Mouse (Mus musculus): ENCODE results near the gene Grwd1.
A peak's percentile ranks its signal among the peaks of the same experiment; 100 is the strongest.
"Not testable (repeated sequence)": the region's sequence is repeated elsewhere in the genome, so short reads cannot be mapped to it uniquely, and the experiment has no call there.

Grwd1 gene

DNA sequence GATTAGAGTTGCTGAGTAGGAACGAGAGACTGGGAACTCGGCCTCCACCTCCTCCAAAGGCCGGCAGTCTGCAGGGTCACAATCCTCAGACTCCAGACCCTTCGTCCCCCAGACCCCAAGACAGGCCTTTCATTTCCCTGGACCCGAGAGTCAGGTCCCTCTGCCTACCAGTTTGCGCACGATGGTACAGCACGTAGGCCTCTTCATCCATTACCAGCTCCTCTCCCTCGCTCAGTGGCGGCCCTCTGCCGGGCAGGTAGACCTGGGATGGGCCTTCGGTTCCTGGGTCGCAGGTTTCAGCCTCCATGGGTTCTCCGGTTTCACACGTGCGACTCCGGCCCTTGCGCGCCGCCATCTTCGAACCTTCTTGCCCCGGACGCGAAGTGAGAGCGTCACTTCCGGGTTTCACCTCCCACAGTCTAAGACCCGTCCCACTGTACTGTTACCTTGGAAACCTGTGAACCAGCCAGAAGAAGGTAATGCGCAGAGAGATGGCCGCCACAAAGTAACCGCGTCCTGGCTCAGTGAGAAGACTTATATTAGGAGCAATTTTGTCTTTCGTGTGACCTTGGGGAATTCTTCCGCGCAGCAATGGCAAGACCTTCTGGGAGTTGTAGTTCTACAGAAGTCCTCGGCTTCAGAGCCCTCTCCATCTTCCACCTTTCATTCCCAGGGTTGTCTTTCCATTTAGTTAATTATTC lies at the start of gene Grwd1:
Gene Grwd1, minus strand, starts transcription at position 518 of the 701 bp plus-strand sequence.
- DNase-seq (ENCODE audit: low spot score in 2 of 2) = peak; percentile 91 to 94

DNA sequence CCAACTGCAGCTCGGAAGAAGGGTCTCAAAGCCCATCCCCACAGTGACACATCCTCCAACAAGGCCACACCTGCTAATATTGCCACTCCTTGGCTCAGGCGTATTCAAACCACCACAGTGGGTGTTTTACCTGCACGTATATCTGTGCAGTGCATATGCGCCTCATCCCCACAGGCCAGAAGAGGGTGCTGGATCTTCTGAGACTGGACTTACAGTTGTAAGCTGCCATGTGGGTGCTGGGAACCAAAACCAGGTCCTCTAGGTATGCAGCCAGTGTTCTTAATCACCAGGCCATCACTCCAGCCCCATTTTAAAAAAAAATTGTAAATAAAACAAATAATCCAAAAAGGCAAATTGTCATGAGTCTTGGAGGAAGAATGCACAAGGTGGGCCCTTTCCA lies 49.8 kb upstream of the Grwd1 start:
- DNase-seq (ENCODE audit: low spot score in 2 of 2) = no peak

DNA sequence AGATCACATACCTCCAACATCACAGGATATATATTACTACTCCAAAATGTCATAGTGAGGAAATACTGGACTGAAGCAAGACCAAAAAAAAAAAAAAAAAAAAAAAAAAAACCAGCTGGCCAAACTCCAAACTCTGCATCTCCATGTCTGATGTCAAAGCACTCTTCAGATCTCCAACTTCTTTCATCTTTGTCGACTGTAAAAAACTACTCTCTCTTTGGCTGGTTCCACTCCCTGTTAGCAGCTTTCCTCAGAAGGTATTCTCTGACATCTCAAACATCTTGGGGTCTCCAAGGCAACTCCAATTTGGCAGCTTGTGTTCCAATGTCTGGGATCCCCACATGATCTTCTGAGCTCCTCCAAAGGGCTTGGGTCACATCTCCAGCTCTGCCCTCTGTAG lies 47.5 kb upstream of the Grwd1 start, which contains the start of gene Grin2d:
Gene Grin2d, minus strand, starts transcription at position 101 of the 400 bp plus-strand sequence.
- DNase-seq (ENCODE audit: low spot score in 2 of 2) = not testable (repeated sequence)

DNA sequence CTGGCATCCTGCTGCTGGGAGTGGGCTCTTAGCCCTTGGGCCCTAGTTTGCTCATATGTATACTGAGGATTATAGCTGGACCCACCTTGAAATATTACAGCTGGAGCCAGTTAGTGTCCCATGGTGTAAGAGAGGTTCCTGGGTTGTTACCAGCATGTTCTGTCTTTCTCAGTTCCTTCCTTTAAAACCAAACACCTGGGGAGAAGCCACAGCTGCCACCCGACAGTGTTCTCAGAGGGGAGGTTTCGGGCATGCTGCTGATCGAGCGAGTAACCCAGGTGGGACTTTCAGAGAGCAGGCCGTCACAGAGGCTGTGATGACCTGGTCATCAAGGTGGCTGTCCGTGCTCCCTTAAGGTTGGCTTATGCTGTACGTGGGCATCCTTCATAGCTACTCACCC lies 46.2 kb upstream of the Grwd1 start:
- no peak for DNase-seq (ENCODE audit: low spot score in 2 of 2)

DNA sequence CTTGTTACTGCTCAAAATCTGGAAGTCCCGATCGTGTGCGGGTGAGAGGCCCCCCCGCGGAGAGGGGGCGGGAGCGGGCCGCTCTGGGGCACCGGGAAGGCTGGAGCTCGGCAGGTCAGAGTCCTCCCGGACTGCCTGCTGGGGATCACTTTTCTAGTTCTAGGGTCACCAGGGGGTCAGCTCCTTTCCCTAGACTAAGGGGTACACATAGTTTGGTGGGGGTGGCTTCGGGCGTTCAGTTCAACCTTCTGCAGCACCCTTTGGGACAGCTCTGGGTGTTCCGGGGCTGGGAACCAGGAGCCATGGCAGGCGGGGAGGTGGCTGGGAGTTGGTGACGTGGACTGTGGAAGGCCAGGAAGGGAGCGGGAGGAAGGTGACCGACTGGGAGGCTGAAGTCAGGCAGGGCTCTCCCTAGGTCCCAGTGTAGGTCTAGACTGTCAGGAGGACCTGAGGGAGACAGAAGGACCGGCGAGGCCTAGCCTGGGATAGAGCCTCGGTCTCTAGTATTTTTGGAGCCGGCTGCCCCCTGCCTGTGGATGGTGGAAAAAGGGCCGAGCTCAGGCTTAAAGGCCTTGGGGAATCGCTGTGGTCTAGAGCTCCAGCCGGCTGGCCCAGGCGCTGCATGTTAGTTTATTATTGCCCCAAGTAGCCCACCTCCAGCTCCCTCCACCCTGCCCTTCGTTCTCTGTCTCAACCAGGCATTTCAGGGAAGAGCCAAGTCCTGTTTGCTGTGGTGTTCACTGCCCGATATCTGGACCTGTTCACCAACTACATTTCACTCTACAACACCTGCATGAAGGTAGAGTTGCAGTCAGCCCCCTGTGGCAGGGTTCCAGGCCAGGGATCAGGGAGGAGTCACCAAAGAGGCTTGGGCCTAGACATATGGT lies 42.6 kb upstream of the Grwd1 start:
- peak; percentile 63 to 64 for DNase-seq (ENCODE audit: low spot score in 2 of 2)

DNA sequence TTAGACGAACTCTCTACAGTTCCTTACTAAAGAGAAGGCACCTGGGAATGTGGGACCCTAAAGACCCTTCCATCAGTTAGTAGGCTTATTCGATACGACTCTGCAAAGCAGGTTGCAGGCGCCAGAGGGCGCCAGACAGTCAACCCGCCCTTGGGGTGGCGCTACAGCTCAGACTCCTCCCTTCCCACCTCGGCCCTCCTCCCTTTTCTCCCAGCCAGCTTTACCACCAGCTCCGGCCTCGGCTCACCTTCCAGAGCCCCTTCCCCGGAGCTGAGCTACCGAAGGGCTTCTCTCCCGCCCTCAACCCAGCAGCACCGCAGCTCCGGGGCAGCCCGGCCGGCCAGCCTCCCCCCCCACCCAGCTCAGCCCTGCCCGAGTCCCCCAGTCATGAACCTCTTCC lies 41.9 kb upstream of the Grwd1 start, which contains the start of gene Kdelr1:
Gene Kdelr1, plus strand, starts transcription at position 149 of the 400 bp plus-strand sequence.
- peak; percentile 93 to 95 for DNase-seq (ENCODE audit: low spot score in 2 of 2)

DNA sequence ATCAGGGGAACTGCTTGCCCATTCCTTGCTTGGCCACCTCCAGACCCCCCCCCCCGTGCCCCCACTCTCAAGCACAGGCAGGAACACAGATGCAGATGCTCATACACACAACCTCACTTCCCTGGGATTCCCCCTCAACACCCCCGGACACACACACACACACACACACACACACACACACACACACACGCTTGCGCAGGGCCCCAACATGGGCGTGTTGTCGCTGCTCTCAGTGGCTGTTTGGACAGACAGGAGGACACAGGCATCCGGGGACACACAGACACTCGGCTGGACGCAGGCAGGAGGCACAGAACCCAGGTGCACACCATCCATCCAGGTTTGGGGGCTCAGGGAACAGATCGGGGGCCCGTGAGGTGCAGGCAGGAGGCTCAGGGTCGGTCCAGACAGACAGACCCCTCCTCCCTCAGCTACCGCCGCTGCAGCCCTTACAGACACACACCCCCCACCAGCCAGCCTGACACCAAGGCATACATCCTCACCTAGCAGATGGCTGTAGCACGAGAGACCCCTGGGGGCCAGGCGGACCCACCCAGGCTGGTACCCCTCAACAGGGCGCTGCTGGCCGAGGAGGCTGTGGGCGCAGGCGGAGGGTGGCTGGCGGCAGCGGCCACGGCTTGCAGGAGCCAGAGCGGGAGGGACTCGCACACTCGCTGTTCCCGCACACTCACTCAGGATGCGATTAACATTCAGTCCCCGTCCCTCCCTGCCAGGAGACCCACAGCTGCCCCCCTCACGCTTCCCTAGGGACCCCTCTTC lies 39.7 kb upstream of the Grwd1 start:
- peak; percentile 62 to 64 for DNase-seq (ENCODE audit: low spot score in 2 of 2)

DNA sequence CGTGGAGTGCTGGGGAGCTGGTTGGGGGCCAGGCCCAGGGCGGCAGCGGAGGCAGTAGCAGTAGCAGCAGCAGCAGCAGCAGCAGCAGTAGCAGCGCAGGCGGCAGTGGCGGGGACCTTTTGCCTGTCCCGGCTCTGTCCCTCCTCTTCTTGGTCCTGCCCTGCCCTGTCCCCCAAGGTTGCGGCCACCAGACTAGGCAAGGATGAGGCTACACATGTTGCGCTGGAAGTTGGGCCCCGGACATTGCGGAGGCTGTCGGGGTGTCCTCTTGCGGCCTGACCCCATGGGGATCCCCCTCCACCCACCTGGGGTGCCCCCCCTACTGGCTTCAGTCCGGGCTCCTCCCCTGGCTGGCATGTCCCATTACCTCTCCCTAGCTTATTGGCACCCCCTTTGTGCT lies 39.0 kb upstream of the Grwd1 start:
- peak; percentile 42 to 54 for DNase-seq (ENCODE audit: low spot score in 2 of 2)

DNA sequence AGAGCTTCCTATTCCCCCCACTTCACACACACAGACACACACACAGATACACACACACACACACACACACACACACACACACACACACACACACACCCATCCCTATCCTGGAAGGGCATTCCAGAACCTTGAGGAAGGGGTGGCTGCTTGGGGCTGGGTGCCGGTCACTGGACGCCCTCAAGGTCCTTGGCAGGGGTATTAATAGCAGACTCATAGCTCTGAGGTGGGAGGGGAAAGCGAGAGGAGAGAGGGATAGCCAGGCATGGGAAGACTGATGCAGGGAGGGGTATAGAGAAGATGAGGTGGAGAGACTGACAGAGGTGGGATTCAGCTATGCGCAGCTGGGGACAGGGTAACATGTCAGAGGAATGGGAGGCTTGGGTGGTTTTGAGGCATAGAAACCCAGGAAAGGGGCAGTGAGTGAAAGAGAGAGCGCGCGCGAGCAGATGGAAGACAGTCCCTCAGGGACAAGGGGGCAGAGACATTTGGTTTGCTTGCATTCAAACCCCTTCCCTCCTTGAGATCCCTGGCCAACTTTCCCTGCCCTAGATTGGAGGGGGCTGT lies 38.4 kb upstream of the Grwd1 start:
- peak in 1 of 2 experiments; percentile 48 for DNase-seq (ENCODE audit: low spot score in 2 of 2)

DNA sequence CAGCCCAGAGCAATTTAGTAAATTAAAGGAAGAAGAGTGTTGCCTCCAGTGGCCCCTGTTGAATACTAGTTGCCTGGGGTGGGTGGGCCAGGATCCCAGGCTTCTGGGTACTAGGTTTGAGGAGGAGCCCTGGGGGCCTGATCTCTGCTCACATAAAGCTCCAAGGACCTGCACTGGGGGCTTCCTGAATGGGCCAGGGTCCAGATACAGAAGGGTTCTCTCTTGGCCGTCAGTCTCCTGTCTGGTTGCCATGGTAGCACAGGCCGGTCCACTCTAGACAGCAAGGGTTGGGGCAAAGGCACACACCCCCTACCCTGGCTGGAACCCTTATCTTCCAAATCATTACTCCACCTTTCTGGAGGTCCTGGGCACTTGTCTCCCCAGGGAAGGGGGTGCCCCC lies 37.1 kb upstream of the Grwd1 start:
- DNase-seq (ENCODE audit: low spot score in 2 of 2) = peak; percentile 38 to 63

DNA sequence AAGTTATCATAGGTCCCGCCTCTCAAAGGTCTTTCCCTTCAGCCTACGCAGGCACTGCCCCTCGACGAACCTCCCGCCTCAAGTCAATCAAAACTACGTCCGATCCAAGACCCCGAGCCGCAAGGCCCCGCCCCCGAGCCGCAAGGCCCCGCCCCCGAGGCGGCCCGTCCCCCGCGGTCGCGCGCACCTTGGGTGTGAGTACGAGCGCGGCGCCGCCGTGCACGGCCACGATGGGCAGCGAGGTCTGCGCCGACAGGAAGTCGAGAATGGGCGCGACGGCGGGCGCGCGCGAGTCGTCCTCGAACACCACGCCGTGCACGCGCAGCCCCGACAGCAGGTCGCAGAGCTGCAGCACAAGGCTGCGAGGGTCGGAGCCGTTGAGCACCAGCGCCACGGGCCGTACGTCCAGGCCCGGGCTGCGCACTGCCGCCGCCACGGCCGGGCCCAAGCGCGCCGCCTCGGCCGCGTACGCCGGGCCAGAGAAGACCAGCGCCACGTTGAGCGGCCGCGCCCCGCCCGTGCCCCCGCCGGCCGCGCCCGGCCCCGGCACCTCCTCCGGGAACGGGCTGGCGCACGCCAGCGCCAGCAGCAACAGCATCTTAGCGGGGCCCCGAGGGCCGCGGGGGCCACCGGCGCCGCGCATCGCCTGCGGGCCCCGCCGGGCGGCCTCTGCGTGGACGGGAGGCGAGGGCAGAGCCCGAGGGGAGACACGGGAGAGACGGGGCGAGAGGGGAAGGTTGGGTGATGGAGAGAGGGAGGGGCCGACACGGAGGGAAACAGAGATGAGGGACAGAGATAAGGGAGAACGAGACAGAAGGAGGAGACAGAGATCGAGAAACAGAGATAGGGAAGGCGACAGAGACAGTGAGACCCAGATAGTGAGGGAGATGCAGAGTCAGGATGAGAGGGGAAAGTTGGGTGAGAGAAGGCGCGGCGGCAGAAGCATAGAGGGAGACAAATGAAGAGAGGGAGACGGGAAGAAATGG lies 35.5 kb upstream of the Grwd1 start:
- DNase-seq (ENCODE audit: low spot score in 2 of 2) = peak; percentile 94

DNA sequence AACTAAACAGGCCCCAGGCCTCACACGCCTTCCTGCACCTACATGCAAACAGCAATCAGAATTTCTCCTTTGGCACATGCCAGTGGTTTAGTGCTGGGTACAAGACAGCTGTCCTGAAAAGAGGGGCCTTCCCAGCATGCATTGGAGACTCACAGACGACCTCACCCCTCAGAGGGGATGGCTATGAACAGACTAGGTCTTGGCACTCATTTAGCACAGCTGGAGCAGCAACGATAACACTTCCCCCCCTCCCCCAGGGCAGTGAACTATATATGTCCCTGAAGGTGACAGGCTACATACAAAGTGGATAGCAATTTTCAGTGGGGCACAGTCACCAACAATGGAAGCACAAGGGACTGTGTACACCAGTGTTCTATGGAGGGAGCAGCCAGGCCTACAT lies 33.7 kb upstream of the Grwd1 start:
- DNase-seq (ENCODE audit: low spot score in 2 of 2) = no peak

DNA sequence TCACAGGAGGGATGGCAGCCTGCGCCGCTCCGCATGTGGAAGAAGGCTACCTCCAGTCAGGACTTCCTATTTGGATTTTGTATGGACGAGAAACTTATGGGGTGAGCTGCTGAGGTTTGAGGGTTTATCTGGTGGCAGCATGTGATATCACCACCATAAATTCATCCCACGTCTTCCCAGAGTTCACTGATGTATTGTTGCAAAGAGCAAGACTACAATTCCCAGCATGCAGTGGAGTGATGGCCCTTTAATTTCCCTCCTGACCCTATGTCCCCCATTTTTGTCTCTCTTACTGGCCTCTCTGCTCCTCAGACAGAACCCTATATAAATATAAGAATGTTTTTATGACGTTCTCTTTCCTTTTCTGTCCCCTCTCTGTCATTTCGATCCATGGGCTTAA lies 32.1 kb upstream of the Grwd1 start:
- DNase-seq (ENCODE audit: low spot score in 2 of 2) = no peak

DNA sequence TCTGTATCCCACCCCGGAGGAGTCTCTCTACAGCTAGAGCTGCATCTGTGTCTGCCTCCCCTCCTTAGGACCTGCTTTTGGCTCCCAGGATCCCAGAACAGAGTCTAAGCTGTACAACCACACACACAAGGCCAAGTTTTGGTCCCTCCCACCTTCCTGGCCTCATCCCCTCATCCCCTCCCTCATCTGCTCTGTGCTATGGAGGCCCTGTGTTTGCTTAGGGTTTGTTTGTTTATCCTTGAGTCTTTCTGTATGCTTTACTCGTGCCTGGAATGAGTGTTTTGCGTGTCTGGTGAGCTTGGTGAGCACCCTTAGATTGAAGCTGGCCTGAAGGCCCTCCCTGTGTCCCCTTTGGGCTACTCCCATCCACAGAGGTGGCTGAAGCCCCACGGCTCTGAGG lies 28.3 kb upstream of the Grwd1 start:
- DNase-seq (ENCODE audit: low spot score in 2 of 2) = no peak

DNA sequence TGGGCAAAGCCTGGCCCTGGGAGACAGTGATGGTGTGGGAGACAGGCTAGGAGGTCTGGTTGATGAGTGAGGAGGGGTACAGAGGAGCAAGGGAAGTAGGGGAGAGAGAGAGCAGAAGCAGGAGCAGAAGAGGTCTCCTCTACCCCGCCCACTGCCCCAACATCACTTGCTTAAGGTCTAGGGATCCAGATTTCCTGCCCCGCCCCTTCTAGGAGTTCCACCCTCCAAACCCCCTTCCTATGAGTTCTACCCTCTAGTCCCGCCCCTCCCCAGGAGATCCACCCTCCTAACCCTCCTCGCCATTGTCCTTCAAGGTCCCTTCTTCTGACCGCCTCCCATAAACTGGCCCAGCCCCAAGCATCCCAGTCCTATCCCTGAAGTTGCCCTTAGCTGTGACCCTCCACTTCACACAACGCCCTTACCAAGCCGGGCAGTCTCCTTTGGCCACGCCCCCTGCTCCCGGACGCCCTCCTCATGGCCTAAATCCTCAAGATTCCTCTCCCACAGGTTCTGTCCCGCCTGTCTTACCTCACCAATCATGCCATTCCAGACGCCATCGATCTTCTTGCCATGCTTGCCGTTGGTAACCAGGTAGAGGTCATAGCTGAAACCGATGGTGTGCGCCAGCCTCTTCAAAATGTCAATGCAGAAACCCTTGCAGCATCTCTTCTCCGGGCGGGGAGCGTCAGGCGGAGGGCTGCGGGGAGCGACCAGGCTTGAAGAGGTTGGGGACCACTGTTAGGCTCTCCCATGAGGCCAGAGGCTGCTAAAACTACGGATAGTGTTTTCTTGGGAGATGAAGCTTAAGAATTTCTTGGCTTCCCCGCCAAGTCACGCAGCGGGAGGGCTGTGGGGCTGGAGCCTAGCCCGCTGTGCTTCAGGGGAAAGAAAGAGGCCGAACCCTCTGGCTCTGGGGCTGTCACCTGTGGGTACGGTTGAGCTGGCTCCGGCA lies 26.5 kb upstream of the Grwd1 start:
- peak in 1 of 2 experiments; percentile 36 for DNase-seq (ENCODE audit: low spot score in 2 of 2)

DNA sequence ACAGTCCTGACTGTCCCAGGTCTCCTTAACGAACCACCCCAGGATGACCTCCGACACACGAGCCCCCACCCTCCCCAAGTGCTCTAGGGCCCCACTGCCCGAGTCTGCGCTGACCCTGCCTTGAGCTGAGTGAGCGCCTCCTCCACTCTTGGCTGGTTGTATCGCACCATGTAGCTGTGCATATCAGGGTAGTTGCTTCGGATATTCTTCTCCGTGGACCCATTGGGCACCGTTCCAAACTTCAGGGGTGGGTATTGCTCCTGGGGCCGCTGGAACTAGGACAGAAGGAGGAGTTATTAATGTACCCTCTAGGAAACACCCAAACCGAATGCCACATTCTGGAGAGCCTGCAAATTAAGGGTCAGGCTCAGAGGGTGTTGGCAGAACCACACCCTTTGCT lies 22.3 kb upstream of the Grwd1 start:
- no peak for DNase-seq (ENCODE audit: low spot score in 2 of 2)

DNA sequence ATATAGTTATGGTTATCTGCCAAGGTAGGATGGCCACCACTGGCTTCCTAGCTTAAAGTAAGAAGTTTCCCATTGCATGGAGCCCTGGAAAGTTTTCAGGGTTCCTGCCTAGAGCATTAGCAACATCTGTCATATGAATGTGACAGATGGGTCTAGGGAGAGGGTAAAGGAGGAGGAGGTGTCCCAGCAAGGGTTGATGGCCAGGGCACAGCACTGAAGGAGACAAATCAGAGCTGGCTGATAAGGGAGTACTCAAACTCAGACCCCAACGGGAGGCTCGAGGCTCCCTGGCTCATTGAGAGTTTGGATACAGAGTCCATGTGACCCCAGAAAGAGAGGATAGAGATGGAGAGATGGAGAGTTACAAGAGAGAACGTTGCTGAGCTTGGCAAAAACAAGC lies 19.9 kb upstream of the Grwd1 start:
- DNase-seq (ENCODE audit: low spot score in 2 of 2) = no peak

DNA sequence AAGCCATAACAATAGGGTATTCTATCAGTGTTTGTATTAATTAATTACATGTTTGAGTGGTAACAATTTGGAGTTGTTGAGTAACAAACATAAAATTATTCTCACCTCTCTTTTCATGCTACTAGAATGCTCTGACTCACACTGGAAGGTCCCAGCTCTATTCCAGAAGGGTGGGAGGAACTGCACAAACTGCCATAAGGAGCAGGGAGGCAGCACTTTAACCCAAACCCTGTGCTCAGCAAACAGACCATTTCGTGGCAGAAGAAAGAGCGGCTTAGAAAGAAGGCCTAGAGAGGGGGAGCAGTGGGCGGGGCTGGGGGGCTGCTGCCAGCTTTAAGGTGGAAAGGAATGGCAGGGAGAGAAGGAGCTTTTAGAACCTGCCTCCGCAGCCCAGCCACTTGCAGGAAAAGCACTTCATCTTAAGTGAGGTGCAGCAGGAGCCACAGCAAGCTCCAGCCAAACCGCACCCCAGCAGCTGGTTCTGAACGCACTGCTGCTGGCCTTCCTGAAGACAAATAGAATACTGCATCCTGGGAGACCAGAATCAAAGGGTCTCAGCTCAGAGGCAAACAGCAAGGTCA lies 17.8 kb upstream of the Grwd1 start:
- no peak for DNase-seq (ENCODE audit: low spot score in 2 of 2)
